Mouse (Mus musculus) T-cell, adult 66 days (primary cell): Measurements from ENCODE around the gene Atp6v1d. TPM values are rescaled to one million over a fixed set of nuclear protein-coding genes. Genes with fewer than 3 reads are reported as not detected.

Experiments
- total RNA-seq, 2 experiments: library from RNA; stranded (reverse); gene quantifications; 3 replicates in 1 of 2; 4 replicates in 1 of 2; pipeline ENCODE4 v1.2.4; 2023

Atp6v1d gene
- 10 to 100 TPM; 92.1 to 96.1 TPM for total RNA-seq

GRCm38 (mm10) chr12:78861496-78862253, at the start of gene Atp6v1d, which contains the start of gene Eif2s1:
Gene Atp6v1d, minus strand, starts transcription at chr12:78861638.
Gene Eif2s1, plus strand, starts transcription at chr12:78861819.

GRCm38 (mm10) chr12:78906707-78907162, 45.3 kb upstream of the Atp6v1d start, which contains the start of gene Plek2:
Gene Plek2, minus strand, starts transcription at chr12:78906964.

Other genes starting within 250 kb of the Atp6v1d start
- gene Fam71d, start 170.1 kb downstream of the Atp6v1d start, total RNA-seq: under 1 TPM in 1 of 2 experiments, not detected in 1; 0.83 TPM
- 10 to 100 TPM; 11.3 to 12.2 TPM for gene Mpp5, start 112.7 kb downstream of the Atp6v1d start, total RNA-seq
- gene Eif2s1, start 181 bp upstream of the Atp6v1d start, total RNA-seq: 10 to 100 TPM; 61.6 to 69.5 TPM
- not detected for gene Plek2, start 45.3 kb upstream of the Atp6v1d start, total RNA-seq
- 10 to 100 TPM; 55.7 to 61.1 TPM for gene Tmem229b, start 146.0 kb upstream of the Atp6v1d start, total RNA-seq
- gene Plekhh1, start 167.5 kb upstream of the Atp6v1d start, total RNA-seq: under 1 TPM; 0.61 to 0.86 TPM
- gene Pigh, start 228.0 kb upstream of the Atp6v1d start, total RNA-seq: 1 to 10 TPM; 7.1 TPM